Mouse (Mus musculus): ENCODE measurements around the gene C1galt1. TPM values are rescaled to one million over a fixed set of nuclear protein-coding genes. Genes with fewer than 3 reads are reported as not detected.

Gene C1galt1
- polyA plus RNA-seq, 1 experiment from 2014 or later = 9.0 TPM

DNA sequence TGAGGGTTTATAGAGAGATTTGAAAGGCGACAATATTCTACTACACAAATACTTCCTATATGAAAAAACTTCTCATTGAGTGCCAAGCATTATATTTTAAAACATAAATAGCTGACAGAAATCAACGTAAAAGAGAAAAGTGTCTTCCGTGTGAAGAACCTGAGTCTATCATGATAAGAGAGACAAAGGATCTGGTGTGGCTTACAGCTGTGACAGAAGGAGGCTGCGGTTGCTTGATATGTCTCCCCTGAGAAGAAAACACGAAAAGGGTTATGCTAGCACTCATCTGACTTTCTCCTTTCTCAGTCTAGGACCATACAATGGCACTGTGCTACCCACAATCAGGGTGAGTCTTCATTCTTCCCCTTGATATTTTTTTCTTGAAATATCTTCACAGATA lies 51.7 kb downstream of the C1galt1 start:
- H3K79me2 ChIP-seq (ENCODE audit: inconsistent target) = no peaks in the 10 kb centered on the region
- 94% methylated on average over 5 of the region's 5 CpGs for WGBS (ENCODE audit: missing documents)
- no peak overlapping the region for H3K4me3 ChIP-seq (ENCODE audit: inconsistent target)
- no peak overlapping the region for H3K27ac ChIP-seq
- no peaks in the 10 kb centered on the region for H3K36me3 ChIP-seq (ENCODE audit: inconsistent target)

DNA sequence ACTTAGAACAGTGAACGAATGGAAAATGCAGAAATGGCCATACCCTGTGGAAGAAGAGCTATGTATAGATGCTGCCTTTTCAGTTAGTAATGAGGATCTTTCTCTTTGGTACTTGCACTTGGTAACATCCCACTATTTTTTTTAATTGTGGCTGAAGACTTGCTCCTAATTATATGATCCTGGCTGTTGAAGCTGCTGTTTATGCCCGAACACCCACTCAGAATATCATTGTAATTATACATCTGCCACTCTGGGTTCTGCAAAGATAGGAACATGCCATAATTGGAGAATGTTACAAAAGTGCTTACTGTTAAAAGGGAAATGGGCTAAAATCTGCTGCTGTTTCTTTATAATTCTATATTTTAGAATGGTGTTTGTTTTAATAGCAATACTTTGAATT lies 67.4 kb downstream of the C1galt1 start:
- 92% methylated on average over 2 of the region's 2 CpGs for WGBS (ENCODE audit: missing documents)

More for the DNA sequence above, 67.4 kb downstream of the C1galt1 start:
- Histone ChIP-seq H3K36me3 (ENCODE audit: inconsistent target) (no peaks in the 10 kb centered on the region), H3K79me2 (ENCODE audit: inconsistent target) (no peaks in the 10 kb centered on the region), H3K4me3 (ENCODE audit: inconsistent target) (no peak overlapping the region), H3K27ac (no peak overlapping the region)

Other genes starting within 250 kb of the C1galt1 start
- gene Asns, start 151.6 kb upstream of the C1galt1 start, polyA plus RNA-seq (2018) = 2.5 to 8.4 TPM (median 5.2 TPM) in 3 replicates

Measured in macrophage (primary cell).